Mouse (Mus musculus): Measurements from ENCODE around the gene Slc35e4. TPM values are rescaled to one million over a fixed set of nuclear protein-coding genes. Genes with fewer than 3 reads are reported as not detected.
"Not testable (repeated sequence)": the region's sequence is repeated elsewhere in the genome, so short reads cannot be mapped to it uniquely, and the experiment has no call there.

Gene Slc35e4
- total RNA-seq, 2 experiments from 2014 or later, result 3.6 to 4.0 TPM

DNA sequence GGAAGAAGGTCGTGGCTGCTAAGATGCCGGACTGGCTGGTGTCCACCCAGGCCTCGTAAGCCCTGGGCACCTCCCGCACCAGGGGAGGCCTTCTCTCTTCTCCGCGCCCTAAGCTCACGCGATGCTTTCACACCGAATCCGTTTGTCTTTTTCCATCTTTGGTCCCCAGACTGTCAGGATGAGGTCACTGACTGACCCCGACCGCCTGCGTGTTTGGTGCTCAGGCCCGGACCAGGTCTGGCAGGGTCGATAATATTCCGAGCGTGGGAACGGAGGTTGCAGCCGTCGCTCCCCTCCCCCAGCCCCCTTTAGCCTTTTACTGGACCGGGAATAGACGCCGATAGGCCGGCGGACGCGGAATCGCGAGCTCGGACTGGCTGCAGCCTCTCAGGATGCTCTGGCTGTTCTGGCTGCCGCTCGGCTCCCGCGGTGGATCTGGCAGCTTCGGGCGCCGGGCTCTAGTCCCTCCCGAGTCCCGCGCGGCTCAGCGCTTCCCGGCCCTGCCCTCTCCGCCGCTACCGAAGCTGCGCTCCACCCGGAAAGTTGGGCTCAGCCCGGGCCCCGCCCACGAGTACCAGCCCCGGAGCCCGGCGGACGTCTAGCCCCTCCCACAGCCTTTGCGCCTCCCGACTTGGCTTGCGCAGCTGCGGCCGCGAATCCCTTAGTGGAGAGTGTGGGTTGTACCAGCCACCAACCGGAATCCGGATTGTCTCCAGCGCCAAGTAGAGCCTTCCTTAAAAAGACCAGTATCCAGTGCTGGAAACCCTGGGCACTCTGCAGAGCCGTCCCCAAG lies 952 bp downstream of the Slc35e4 start:
- peak; percentile 91 for DNase-seq

GRCm38 (mm10) chr11:3912875-3913271 lies 1.6 kb downstream of the Slc35e4 start:
- peak; percentile 30 for DNase-seq

- DNase-seq, result peak; percentile 32
Measured at GRCm38 (mm10) chr11:3912100-3912874, 2.2 kb downstream of the Slc35e4 start.

- DNase-seq, result not testable (repeated sequence)
Measured at GRCm38 (mm10) chr11:3911440-3911839, 3.0 kb downstream of the Slc35e4 start.

GRCm38 (mm10) chr11:3910513-3911310 lies 3.8 kb downstream of the Slc35e4 start:
- no peak for DNase-seq

DNA sequence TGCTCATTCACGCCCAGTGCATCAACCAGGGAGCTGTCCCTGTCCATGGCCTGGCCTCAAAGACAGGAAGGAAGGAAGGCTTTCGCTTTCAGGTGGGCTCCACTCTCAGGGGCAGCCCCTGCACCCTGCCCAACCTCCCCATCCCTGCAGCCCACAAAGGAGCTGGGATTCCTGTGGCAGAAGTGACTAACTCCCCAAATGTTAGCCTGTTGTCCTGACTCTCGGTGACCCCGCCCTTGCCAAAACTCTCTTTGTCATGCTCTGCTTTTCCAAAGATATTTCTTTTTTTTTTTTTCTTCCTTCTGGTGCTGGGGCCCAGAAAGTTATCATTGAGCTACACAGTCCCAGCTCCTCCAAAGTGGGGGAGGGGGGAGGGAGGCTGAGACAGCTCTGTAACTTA lies 5.2 kb downstream of the Slc35e4 start:
- DNase-seq, result no peak

DNA sequence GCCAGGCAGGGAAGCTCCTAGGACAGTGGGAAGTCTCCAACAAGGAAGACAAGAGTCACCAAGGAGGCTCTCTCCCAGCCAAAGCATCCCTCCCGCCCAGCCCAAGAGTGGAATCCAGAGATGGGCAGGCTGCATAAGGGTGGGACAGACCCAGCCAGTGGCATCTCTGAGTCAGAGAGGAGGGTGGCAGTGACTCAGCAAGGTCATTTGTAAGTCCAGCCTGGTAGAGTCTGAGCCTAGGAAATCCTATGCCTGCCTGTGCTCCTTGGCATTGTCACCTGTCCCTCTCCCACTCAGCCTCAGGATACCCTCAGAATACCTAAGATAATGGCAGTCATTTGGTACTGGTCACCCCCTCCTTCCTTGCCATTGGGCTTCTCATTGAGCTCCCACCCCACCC lies 9.0 kb downstream of the Slc35e4 start:
- no peak for DNase-seq

DNA sequence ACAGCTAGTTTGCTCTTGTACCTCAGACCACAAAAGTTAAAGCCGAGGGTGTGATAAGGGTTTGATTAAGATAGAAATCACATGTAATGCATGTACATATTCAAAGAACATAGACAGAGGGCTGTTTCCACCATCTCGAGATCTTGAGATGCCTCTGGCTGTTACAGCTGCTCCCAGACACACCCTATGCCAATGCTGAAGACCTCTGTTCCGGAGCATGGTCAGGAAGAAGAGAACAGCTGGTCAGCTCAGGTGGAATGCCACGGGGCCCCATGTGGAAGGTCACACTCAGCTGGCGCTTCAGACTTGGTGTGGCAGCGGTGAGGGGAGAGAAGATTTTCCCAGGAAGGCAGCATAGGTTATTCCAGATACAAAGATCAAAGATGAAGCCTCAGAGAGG lies 9.8 kb downstream of the Slc35e4 start:
- DNase-seq, result no peak

- DNase-seq, result peak; percentile 71
Measured at GRCm38 (mm10) chr11:3903046-3903445, 11.4 kb downstream of the Slc35e4 start.

GRCm38 (mm10) chr11:3902516-3902915 lies 11.9 kb downstream of the Slc35e4 start:
- no peak for DNase-seq

DNA sequence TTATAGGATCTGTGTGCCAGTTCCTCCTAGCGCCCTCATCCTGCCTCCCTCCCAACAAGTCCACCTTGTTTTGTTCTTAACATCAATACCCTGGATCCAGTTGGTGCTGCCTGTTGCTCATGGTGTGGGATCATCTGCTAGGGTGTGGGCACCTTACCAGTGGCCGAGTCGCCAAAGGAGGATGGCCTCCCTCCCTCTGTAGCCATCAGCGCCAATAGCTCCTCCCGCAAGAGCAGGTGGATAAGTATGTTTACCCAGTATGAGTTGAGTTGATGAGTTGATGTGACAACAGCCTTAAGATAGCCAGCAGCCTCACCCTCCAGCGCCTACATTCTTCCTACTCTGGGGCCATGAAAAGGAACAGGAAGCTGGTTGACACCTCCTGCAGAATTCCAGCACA lies 14.2 kb downstream of the Slc35e4 start:
- no peak for DNase-seq

DNA sequence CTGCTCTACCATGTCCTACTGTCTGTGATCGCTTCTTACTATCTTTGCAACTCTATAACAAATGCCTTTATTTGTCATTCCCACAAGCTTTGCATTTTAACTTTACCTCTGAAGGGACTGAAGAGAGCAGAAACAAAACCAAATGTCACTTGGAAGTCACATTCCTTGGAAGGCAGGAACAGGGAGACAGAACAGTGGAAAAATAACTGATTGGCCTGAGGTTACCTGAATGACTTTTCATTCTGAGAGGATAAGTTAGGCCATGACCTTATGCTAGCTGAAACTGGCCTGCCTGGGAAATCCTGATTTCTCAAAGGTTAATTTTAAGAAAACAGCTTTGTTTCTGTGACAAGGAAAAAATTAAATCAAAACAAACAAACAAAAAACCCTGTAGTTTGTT lies 18.5 kb downstream of the Slc35e4 start:
- no peak for DNase-seq

DNA sequence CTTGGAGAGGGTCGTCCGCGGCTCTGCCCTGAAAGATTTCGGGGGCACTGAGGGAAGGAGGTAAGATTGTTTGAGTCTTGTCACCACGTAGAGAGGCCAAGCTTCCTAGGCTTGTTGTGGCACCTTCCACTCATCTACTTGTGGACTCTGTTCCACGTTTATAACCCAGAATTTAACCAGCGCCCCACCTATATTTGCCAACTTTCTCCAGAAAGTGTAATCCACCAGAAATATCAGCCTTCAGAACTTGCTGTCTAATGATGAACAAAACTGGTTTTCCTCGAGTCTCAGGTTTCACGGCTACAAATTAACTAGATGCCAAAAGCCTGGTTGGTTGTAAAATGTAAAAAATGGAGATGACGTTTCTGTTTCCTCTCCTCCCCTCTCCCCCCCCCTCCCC lies 19.0 kb downstream of the Slc35e4 start:
- no peak for DNase-seq

DNA sequence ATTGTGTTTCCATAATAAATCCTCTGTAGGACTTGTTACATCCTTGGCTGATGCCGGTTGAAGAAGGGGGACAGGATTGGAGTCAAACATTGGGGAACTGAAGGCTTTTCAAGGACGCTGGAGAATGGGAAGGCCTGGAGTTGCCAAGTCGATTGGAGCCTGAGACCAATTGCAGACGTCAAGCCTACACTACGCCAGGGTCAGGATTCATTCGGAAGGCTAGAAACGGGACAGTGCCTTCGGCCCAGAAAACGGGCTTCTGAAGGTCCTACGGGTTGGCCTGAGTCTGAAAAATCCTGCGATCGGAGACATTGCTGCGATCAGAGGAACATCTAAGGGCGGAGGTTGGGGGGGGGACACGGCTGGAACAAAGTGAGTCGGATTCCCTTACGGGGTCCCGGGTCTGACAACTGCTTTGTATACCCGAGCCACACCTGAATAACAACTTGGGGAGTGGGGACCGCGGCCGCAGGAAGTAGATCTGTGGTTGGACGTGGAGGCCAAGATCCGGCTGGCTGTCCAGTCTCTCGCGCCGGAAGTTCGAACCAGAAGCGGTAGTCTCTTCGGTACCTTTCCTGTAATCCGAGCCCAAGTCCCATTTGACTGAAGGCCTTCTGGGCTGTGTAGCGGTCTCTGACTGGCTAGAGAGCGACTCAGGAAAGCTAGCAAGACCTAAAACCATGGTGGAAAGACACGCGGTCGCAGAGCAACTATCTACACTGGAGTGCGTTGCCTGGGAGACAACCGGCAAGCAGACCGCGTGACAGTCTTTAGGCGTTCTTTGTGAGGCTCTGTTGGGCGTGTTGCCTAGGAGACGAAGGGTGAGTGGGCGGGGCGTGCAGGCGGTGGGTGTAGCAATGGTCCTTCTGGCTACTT lies 19.8 kb downstream of the Slc35e4 start, which contains the start of the genes 4921536K21Rik and Dusp18:
Gene 4921536K21Rik (minus strand): TSS at position 693 of the 876 bp plus-strand sequence.
Gene Dusp18 (plus strand): TSS at position 835 of the 876 bp plus-strand sequence.
- peak; percentile 95 for DNase-seq

DNA sequence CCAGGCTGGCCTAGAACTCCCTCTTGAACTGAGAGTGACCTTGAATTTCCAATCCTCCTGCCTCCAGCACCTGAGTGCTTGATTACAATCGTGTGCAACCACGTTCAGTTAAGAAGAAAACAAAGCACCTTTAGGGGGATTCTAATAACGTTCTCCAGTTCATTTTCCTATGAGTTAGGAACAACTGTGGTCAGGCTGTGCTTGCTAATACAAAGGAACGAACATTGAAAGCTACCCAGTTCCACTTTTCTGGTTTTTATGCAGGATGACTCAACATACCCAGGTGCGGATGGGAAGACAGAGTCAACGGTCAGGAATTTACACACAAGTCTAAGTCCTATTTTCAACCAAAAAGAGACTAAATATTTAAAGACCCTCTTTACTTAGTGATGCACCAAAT lies 20.5 kb downstream of the Slc35e4 start:
- DNase-seq, result no peak

- no peak for DNase-seq
Measured at GRCm38 (mm10) chr11:3887331-3887730, 27.1 kb downstream of the Slc35e4 start.

- DNase-seq, result no peak
Measured at GRCm38 (mm10) chr11:3883711-3884110, 30.8 kb downstream of the Slc35e4 start.

DNA sequence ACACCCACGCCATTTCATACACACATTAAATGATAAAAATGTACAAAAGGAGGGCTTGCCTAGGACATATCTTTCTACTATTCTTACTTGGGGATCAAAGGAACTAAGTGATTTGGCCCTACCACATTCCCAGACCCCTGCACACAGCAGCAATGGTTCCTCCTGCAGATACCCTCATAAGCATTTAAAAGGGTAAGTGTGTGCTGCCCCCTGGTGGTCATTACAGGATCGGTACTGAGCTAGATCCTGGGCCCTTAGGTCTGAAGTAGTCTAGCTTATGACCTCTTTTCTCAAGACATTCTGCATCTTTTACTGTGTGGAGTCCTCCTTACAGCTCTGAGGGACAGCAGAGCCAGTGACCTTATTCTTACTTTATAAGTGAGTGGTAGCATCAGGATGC lies 34.6 kb downstream of the Slc35e4 start:
- peak; percentile 80 for DNase-seq

GRCm38 (mm10) chr11:3878660-3879059 lies 35.8 kb downstream of the Slc35e4 start:
- DNase-seq, result no peak

DNA sequence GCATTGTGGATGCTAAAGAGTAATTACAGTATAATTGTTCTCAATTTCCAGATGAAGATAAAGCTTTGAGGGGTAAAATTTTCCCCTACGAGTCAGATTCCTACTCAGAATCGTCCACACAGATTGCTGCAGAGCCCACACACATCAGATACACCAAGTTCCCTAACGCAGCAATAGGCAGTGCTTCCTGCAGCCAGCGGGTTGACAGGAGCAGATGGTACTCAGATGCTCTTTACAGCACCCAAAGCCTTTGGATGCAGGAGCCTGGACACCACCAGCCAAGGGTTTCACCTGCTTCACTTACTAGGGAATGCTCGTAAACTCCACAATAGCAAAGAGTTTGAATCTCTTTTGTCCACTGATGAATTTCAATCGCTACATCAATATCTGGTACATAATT lies 38.0 kb downstream of the Slc35e4 start:
- DNase-seq, result no peak

- no peak for DNase-seq
Measured at GRCm38 (mm10) chr11:3864343-3864742, 50.1 kb downstream of the Slc35e4 start.
